Mouse (Mus musculus) liver, embryonic 18 days (tissue): ENCODE data around the gene Anks6. TPM values are rescaled to one million over a fixed set of nuclear protein-coding genes. Genes with fewer than 3 reads are reported as not detected.

Experiments used
- polyA plus RNA-seq: library from polyadenylated mRNA; depleted of rRNA; stranded (reverse); fragments of >200 nt; gene quantifications from 2 replicates; pipeline ENCODE4 v1.2.3, GENCODE M21; 2012; rRNA removed

Gene Anks6
- 0.26 TPM in 2 replicates for polyA plus RNA-seq

GRCm38 (mm10) chr4:47056791-47057509 is at the start of gene Anks6:
Gene Anks6 (minus strand): TSS chr4:47057427.

GRCm38 (mm10) chr4:47091493-47092386 is 34.5 kb upstream of the Anks6 start, which contains the start of gene Galnt12:
Gene Galnt12 (plus strand): TSS chr4:47091909.

GRCm38 (mm10) chr4:46991016-46991958 is 65.9 kb downstream of the Anks6 start, which contains the start of gene Gabbr2:
Gene Gabbr2 (minus strand): TSS chr4:46991873.

Other genes with a start within 250 kb of the Anks6 start
- gene Gabbr2, start 65.6 kb downstream of the Anks6 start, polyA plus RNA-seq: 0.16 and 0.17 TPM in 2 replicates
- 0.35 and 0.53 TPM in 2 replicates for gene Galnt12, start 34.5 kb upstream of the Anks6 start, polyA plus RNA-seq
- gene Col15a1, start 150.7 kb upstream of the Anks6 start, polyA plus RNA-seq: 1.1 and 1.3 TPM in 2 replicates